Mouse (Mus musculus): ENCODE data around the gene Enkur.

Gene Enkur

DNA sequence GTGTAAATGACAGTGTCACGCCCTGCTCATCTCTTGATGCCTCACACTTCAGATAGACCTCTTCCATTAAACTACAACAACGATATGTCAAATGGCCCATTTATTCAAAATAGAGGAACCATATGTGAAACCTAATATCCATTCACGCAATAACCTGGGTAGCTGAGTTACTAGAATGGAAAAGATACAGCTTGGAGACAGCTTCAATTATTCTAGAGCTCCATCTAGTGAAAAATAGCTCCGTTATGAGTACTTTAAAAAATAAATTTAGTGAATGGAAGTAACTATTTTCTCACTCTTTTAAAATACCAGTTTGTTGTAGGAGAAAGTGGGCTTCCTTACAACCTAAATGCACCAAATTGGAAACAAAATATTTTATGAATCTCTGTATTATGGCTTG is 16.6 kb downstream of the Enkur start:
- DNase-seq (ENCODE audit: low spot score) = no peak

DNA sequence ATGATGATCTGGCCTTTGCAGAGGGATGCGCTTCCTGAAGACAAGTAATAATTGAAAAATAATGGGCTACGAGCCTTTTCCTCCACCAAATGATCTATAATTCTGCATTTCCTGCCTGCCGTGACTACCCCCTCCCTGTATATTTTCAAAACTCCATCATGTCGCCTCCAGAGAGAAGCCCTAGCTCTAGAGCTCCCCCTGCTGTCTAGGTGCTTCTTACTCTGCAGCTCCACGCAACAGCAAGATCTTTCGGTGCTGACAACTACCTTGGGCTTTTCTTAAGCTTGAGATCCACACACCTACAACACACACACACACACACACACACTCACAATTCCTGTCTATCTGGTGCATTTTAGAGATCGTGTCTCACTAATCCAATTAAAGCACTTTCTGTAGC is 17.6 kb downstream of the Enkur start:
- peak; percentile 66 for DNase-seq (ENCODE audit: low spot score)

DNA sequence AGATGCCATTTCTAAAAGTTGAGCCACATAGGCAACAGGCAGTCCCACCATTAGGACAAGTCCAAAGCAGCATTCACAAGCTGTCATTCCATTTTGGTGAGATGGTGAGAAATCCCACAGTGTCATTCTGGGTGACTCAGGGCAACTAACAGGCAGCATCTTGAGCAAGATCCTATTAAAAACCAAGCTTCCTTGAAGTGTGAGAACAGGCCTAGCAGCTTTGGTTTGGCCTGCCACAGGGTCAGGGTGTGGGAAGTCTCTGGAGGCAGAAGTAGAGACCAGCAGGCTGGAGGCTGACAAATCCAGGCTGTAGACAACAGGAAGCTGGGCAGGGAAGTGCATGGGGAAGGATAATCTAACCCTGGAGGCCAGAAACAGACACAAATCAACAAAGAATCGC is 22.4 kb downstream of the Enkur start:
- DNase-seq (ENCODE audit: low spot score) = no peak

DNA sequence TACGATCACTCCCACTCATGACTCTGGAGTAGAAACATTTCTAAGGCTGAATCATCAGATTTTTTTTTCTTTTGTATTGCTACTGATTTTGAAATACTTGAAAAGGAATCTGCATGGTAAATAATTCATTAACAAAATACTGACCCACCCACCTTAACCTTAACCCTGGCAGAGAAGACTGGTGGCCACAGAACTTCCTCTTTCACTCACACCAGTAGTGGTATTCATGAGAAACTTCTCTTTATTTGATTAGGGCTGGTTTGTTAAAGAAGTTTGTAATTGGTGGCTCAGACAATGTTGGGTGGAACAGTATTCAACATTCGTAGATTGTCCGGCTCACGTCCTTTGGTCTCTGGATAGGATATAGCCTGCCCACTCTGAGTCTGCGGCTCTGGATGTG is 26.0 kb downstream of the Enkur start:
- DNase-seq (ENCODE audit: low spot score) = no peak

DNA sequence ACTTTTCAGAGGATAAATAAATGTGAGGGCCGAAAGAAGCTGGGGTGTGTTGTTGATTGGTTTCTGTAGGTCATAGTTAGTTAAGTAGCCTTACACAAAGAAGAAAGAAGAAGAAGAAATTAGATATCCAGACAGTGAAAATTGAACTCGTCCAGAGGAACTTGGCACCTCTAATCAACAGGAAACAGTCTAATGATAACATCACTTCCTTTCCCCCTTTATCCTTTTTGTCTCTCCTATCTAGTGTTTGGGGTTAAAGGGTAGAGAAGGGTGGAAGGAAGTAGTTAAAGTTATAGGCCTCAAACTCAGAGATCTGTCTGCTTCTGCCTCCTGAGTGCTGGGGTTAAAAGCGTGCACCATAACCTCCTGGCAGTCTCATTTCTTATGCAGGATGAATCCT is 32.4 kb downstream of the Enkur start:
- DNase-seq (ENCODE audit: low spot score) = no peak

DNA sequence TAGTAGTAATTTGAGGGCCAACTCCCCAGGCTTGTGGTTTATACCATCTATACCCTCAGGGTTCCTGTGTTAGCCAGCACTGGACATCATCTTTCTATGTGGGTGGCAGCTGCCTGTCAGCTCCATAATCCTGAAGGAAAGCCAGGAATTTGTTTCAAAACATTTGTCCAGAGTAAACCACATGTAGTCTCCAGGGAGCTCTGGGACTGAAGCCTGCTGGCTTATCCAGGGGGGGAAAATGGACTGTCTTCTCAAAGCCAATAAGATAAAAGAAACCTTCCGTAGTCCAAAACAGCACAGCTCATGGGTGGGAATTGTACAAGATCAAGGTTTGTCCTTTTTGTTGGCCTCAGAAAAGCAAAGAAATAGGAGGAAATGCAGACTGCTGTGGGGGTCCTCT is 37.2 kb downstream of the Enkur start:
- DNase-seq (ENCODE audit: low spot score) = no peak

DNA sequence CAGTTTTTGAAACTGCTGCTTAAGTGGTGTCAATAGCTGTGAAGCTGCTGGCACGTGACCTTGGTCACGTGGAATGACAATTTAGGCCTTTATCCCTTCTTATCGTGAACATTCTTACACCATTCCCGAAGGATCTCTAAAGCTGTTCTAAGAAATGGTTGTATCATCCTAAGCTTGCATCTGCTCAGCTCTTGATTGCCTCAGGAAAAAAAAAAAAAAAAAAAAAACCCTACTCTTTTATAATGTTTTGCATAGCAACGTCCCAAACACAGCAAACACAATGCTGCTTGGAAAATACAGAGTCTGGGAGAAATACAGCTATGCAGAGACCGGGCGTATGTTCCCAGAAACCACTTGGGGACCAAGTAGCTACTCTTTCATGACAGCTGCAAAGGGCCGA is 40.9 kb downstream of the Enkur start:
- DNase-seq (ENCODE audit: low spot score) = no peak

DNA sequence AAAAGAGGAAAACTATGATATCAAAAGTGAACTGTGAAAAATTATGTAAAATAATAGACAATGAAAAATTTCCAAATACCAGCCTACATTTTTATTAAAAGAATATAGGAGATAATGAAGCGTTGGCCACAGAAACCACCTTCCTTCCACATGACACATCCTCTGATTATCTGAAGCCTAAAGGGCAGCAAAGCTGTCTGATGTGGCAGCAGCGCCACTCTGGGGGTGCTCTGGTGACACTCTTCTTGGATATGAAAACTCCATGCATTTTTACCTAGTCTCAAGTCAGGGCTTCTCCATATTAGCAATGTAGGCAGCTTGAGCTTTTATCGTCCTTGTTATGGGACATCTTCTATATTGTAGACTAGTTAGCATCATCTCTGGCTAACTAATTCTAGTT is 51.7 kb downstream of the Enkur start:
- DNase-seq (ENCODE audit: low spot score) = no peak

DNA sequence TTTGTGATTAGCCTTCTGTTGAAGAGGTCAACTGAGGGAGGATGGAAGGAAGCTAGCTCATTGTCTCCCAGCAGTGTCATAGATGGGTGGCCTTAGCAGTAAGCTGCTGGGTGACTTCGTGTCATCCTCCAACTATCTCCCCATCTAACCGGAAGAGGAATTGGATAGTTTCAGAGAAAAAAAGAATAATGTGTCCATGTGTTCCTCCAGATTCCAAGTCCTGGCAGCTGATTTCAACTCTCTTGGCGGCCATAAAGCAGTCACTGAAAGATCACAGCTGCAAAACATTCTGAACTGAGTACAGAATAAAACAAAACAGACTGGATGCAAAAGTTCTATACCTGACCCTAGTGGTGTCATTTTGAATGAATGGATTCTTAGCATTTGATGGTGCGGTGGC is 58.0 kb downstream of the Enkur start:
- no peak for DNase-seq (ENCODE audit: low spot score)

DNA sequence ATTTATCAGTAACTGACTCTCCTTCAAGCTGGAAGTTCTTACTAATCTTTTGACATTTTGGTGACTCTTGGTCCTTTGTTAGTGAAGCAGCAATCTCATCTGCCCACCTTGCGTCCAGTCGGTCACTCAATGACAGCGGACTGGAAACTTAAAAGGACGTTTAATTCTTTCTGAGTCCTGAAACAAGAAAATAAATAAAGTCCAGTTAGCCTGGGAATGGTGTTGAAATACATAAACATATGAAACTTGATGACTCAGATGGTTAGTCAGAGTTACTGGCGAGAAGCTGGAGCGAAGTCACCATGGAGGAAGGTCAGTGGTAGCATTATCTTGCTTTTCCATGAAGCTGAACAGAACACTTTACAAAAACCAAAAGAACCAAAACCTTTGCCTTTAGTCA is 58.7 kb downstream of the Enkur start:
- no peak for DNase-seq (ENCODE audit: low spot score)

DNA sequence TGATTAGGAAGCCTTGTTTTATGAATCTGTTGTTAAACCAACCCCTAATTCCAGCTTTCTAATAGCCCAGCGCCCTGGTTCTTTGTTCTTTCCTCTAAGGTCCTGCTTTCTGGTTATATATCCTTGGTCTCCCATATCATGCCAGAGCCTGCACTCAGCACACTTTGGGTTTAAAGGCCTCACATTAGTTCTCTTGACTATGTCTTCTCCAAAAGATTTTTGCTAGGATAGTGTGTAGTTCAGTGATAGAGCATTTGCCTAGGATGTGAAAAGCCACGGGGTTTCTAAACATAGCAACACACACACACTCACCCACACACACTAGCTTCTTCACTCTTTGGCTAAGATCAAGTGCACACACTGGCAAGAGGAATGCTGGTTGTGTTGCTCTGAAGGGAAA is 62.5 kb downstream of the Enkur start:
- no peak for DNase-seq (ENCODE audit: low spot score)

DNA sequence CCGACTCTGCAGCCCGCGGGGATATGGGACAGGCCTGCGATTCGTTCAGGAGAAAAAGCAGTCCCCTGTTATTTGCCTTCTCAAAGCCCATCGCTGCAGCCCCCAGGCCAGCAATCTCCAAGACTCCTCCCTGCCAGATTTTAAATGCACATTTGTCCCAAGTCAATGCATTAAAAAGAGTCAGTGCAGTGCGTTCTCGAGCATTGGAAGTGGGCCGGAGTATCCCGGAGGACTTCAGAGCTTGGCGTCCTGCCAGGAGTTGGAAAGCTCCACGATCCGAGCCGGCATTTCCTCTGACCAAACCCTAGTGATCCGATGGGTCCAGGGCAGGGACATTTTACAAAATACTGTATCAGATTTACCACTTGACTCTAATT is 63.0 kb downstream of the Enkur start:
- DNase-seq (ENCODE audit: low spot score) = peak; percentile 88

DNA sequence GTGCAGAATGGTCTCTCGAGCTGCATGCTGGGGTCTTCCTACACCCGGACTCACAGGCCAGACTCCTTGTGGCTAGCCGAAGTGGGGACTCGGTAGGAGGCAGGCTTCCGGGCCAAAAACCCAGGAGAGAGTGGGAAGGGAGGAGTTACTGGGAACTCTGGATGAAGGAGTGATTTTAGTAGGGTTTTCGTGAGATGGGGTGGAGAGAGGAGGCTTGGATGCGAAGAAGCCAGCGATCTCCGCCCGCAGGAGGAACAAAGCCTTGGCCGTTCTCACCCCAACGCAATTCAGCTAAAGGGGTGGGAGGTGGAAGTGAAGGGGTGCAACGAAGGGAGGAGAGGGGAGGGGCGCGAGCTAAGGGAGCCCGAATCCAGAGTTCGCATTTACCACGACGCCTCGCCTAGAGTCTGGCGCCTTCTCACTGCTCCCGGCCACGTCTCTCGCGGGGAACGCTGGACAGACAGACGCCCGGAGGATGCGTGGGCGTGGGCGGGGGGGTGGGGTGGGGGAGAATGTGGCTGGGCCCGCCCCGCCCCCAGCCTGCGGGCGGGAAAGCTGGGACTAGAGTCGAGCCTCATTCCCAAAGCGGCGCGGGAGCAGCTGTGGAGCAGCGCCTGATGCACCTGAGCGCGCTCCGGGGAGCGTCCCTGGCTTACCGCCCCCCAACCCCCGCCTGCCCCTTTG is 63.5 kb downstream of the Enkur start:
- peak; percentile 71 for DNase-seq (ENCODE audit: low spot score)

DNA sequence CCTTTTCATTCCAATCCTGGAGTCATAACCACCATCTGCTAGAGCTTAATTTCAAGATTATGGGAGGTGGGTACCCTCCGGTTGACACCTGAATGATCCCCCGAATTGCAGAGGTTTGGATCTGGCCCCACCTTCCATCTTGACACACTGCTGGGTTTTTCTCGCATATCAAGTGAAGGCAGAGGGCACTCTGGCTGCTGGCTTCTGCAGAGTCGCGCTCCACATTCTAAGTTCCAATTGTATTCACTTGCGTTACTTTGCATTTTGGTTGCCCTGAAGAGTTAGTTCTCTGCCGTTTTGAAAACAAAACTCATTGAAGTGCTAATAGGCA is 64.0 kb downstream of the Enkur start:
- DNase-seq (ENCODE audit: low spot score) = no peak

All from testis, postnatal 10 days (tissue).